ENCODE assay signal across 31 mouse cellular contexts in the genomic region with DNA sequence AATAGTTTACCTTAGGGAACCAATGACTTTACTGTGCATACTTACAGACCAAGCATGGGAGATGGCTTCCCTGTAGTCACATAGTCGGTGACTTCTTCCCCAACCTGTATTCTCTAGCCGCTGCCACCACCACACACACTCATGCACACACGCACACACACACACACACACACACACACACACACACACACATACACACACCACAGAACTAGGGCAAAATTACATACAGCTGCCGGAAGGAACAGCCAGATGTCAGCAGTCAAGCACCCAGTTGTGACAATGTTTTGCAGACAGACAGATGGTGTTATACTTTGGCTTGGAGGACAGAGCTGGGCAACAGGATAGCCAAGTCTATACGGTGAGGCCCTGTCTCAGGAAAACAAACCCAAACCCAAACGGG. TPM values are rescaled to one million over a fixed set of nuclear protein-coding genes. Genes with fewer than 3 reads are reported as not detected.
DNase-seq lines count a peak whose midpoint lies in the region; ATAC-seq lines count a peak whose summit lies in the region.
"Had no signal": no experiment of that assay in that cellular context is flagged by ENCODE, and none has a peak within 500 bp of the region (broad histone marks: within the 10 kb centered on the region; RNA-seq: fewer than 3 reads in every experiment).

No protein-coding gene starts in this region.

- H3K4me1 ChIP-seq in hindbrain, embryonic 14.5 days (replicated peaks; ENCODE audit: control insufficient read depth, insufficient read depth, low read length), result no peaks in the 10 kb centered on the region
- H3K4me1 ChIP-seq: neural tube, embryonic 13.5 days had no signal

- 82% methylated on average over 6 of the region's 6 CpGs for WGBS in hindbrain, embryonic 14.5 days

- H3K4me2 ChIP-seq in hindbrain, embryonic 14.5 days (replicated peaks), result no peak overlapping the region
- H3K4me2 ChIP-seq: embryonic facial prominence, embryonic 15.5 days; heart, embryonic 12.5 days; kidney, embryonic 15.5 days; limb, embryonic 13.5 days; liver, embryonic 13.5 days; midbrain, embryonic 15.5 days; neural tube, embryonic 13.5 days had no signal

- no peak overlapping the region for H3K27ac ChIP-seq in hindbrain, embryonic 14.5 days
- H3K27ac ChIP-seq: embryonic facial prominence, embryonic 15.5 days; hindbrain, embryonic 10.5 days; hindbrain, postnatal 0 days; kidney, embryonic 15.5 days; limb, embryonic 13.5 days; liver, embryonic 13.5 days; midbrain, embryonic 15.5 days; neural tube, embryonic 13.5 days had no signal

- H3K9me3 ChIP-seq in hindbrain, embryonic 14.5 days (ENCODE audit: control insufficient read depth, low read length), result 0 out of 2 replicates have a peak, but pooled peaks cover 4% of the 10 kb centered on the region
- H3K9me3 ChIP-seq: G1E; kidney, embryonic 15.5 days; liver, embryonic 13.5 days; midbrain, embryonic 15.5 days; neural tube, embryonic 13.5 days had no signal

- DNase-seq in CD4-positive helper T cell, adult 2 months (ENCODE audit: low read depth, low spot score), result peak; percentile 75
- peak; percentile 68 for DNase-seq in T-cell, adult 2 months (ENCODE audit: low spot score)
- peak; percentile 17 to 58 for DNase-seq in thymus, adult 18-20 months
- peak; percentile 45 to 68 for DNase-seq in thymus, postnatal 36 days
- DNase-seq in cerebellum, postnatal 14 days, result no peak
- DNase-seq in kidney, postnatal 25 days, result no peak
- no peak for DNase-seq in hindbrain, embryonic 14.5 days (ENCODE audit: low spot score)
- DNase-seq: adrenal gland, postnatal 10 days; cerebellum, adult 8-10 months; gastrocnemius, postnatal 14 days; heart, adult 11 months; heart, postnatal 10 days; kidney, postnatal 4 days; liver, embryonic 13.5 days; lung, adult 2 months; lung, postnatal 14 days; right cerebral cortex, adult 18-20 months; right cerebral cortex, postnatal 4 days had no signal

- H3K4me3 ChIP-seq in hindbrain, embryonic 14.5 days (replicated peaks; ENCODE audit: low read length), result no peak overlapping the region
- H3K4me3 ChIP-seq: embryonic facial prominence, embryonic 15.5 days; heart, embryonic 12.5 days; hindbrain, embryonic 10.5 days; kidney, embryonic 15.5 days; limb, embryonic 13.5 days; liver, embryonic 13.5 days; megakaryocyte, embryonic 14.5 days; midbrain, embryonic 15.5 days; neural tube, embryonic 13.5 days had no signal

- no peaks in the 10 kb centered on the region for H3K36me3 ChIP-seq in hindbrain, embryonic 14.5 days (replicated peaks; ENCODE audit: control insufficient read depth, insufficient read depth)
- H3K36me3 ChIP-seq: embryonic facial prominence, embryonic 15.5 days; G1E; heart, embryonic 12.5 days; hindbrain, embryonic 10.5 days; kidney, embryonic 15.5 days; limb, embryonic 13.5 days; liver, embryonic 13.5 days; midbrain, embryonic 15.5 days; neural tube, embryonic 13.5 days had no signal

- no peak overlapping the region for H3K9ac ChIP-seq in hindbrain, embryonic 14.5 days
- H3K9ac ChIP-seq: embryonic facial prominence, embryonic 15.5 days; heart, embryonic 12.5 days; kidney, embryonic 15.5 days; limb, embryonic 13.5 days; liver, embryonic 13.5 days; midbrain, embryonic 15.5 days; neural tube, embryonic 13.5 days had no signal

- H3K27me3 ChIP-seq in hindbrain, embryonic 14.5 days (ENCODE audit: control insufficient read depth, insufficient read depth, low read length), result no peaks in the 10 kb centered on the region
- H3K27me3 ChIP-seq: embryonic facial prominence, embryonic 15.5 days; heart, embryonic 12.5 days; kidney, embryonic 15.5 days; limb, embryonic 13.5 days; liver, embryonic 13.5 days; midbrain, embryonic 15.5 days; neural tube, embryonic 13.5 days had no signal

- ATAC-seq in hindbrain, embryonic 14.5 days (ENCODE audit: low FRiP score), result no peak
- ATAC-seq: activated CD4-positive, CD25-positive, alpha-beta regulatory T cell, adult 4 months; forebrain, embryonic 14.5 days; hindbrain, postnatal 0 days; intestine, postnatal 0 days; midbrain, embryonic 15.5 days had no signal

RNA-seq across cellular contexts. Expression of a gene that starts 21.7 kb away (rescaled TPM):
- 3.9 and 5.5 TPM in 2 replicates for polyA plus RNA-seq in hindbrain, embryonic 14.5 days (2014; fragmentation: Nextera tagmentation; extraction: Ambion mirVana)
- polyA plus RNA-seq: G1E; intestine, postnatal 0 days; liver, embryonic 13.5 days had no signal

RNA-seq across cellular contexts. Expression of a gene that starts 39.8 kb away (rescaled TPM):
- polyA plus RNA-seq in hindbrain, embryonic 14.5 days (2014; fragmentation: Nextera tagmentation; extraction: Ambion mirVana), result 2.9 and 3.3 TPM in 2 replicates
- polyA plus RNA-seq: G1E had no signal

RNA-seq across cellular contexts. Expression of a gene that starts 49.5 kb away (rescaled TPM):
- polyA plus RNA-seq in hindbrain, embryonic 14.5 days (2014; fragmentation: Nextera tagmentation; extraction: Ambion mirVana), result 9.0 and 9.5 TPM in 2 replicates

Comparison
In these comparisons a context has a peak if more than half of its experiments do, and no peak if none do; other contexts are left out.
1. DNase-seq: peak in CD4-positive helper T cell, adult 2 months (single experiment), T-cell, adult 2 months (single experiment), thymus, adult 18-20 months (2 of 2) and thymus, postnatal 36 days (2 of 2); none in cerebellum, postnatal 14 days (0 of 2), kidney, postnatal 25 days (0 of 2) and hindbrain, embryonic 14.5 days (single experiment).